Mouse (Mus musculus): ENCODE results near the gene Slc48a1. TPM values are rescaled to one million over a fixed set of nuclear protein-coding genes. Genes with fewer than 3 reads are reported as not detected.

Slc48a1 gene
- polyA plus RNA-seq, 1 experiment from 2014 or later: 42.2 TPM

GRCm38 (mm10) chr15:97744930-97745329, 33.4 kb upstream of the Slc48a1 start:
- no peak overlapping the region for H3K9ac ChIP-seq
- H3K36me3 ChIP-seq: peaks cover 7% of the 10 kb centered on the region; the same call in 1 of the 2 replicates
- 68% methylated on average over 10 of the region's 10 CpGs for WGBS
- no peak overlapping the region for H3K27ac ChIP-seq
- H3K4me1 ChIP-seq: peaks cover 5% of the 10 kb centered on the region
- no peaks in the 10 kb centered on the region for H3K9me3 ChIP-seq
- H3K4me3 ChIP-seq: no peak overlapping the region
- H3K27me3 ChIP-seq: no peaks in the 10 kb centered on the region
- no peak overlapping the region for H3K4me2 ChIP-seq
- peak; percentile 25; the same call in 1 of the 2 replicates for ATAC-seq (ENCODE audit: borderline replicate concordance, extremely low read depth, low FRiP score, low TSS enrichment)

DNA sequence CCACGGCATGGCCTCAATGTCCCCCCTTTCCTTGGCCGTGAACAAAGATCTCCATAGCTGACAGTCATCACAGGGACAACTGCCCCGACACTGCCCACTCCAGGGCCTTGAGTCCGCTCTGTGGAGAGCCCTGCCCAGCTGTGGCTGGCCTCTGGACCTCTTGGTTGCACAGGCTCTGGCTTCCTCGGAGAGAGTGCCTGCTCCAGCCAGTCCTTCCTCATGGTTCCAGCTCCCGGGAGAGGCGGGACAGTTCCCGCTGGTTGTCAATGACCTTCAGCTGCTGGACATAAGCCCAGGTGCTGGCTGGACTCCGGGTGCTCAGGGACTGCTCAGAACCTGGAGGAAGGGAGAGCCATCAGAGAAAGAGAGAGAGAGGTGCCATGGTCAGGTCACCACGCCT, 33.0 kb upstream of the Slc48a1 start:
- peaks cover 9% of the 10 kb centered on the region for H3K4me1 ChIP-seq
- H3K27ac ChIP-seq: no peak overlapping the region
- no peaks in the 10 kb centered on the region for H3K9me3 ChIP-seq
- WGBS: 47% methylated on average over 10 of the region's 10 CpGs
- peaks cover 7% of the 10 kb centered on the region; the same call in 1 of the 2 replicates for H3K36me3 ChIP-seq
- no peak overlapping the region for H3K9ac ChIP-seq
- no peak overlapping the region for H3K4me3 ChIP-seq
- H3K27me3 ChIP-seq: no peaks in the 10 kb centered on the region
- ATAC-seq (ENCODE audit: borderline replicate concordance, extremely low read depth, low FRiP score, low TSS enrichment): peak; percentile 28; the same call in 1 of the 2 replicates
- no peak overlapping the region for H3K4me2 ChIP-seq

GRCm38 (mm10) chr15:97746278-97746677, 32.0 kb upstream of the Slc48a1 start:
- peaks cover 7% of the 10 kb centered on the region; the same call in 1 of the 2 replicates for H3K36me3 ChIP-seq
- no peak overlapping the region for H3K9ac ChIP-seq
- H3K4me1 ChIP-seq: peaks cover 18% of the 10 kb centered on the region
- no peak overlapping the region for H3K4me3 ChIP-seq
- no peak overlapping the region for H3K27ac ChIP-seq
- 80% methylated on average over 10 of the region's 10 CpGs for WGBS
- H3K9me3 ChIP-seq: no peaks in the 10 kb centered on the region
- no peak overlapping the region for H3K4me2 ChIP-seq
- ATAC-seq (ENCODE audit: borderline replicate concordance, extremely low read depth, low FRiP score, low TSS enrichment): no peak
- H3K27me3 ChIP-seq: no peaks in the 10 kb centered on the region

- Histone ChIP-seq H3K4me3 (no peak overlapping the region), H3K36me3 (peaks cover 7% of the 10 kb centered on the region; the same call in 1 of the 2 replicates), H3K4me1 (peaks cover 20% of the 10 kb centered on the region), H3K27ac (no peak overlapping the region), H3K4me2 (no peak overlapping the region), H3K27me3 (no peaks in the 10 kb centered on the region), H3K9ac (no peak overlapping the region), H3K9me3 (no peaks in the 10 kb centered on the region)
- 84% methylated on average over 24 of the region's 24 CpGs for WGBS
- ATAC-seq (ENCODE audit: borderline replicate concordance, extremely low read depth, low FRiP score, low TSS enrichment): no peak
These were observed 31.6 kb upstream of the Slc48a1 start for GRCm38 (mm10) chr15:97746748-97747147.

DNA sequence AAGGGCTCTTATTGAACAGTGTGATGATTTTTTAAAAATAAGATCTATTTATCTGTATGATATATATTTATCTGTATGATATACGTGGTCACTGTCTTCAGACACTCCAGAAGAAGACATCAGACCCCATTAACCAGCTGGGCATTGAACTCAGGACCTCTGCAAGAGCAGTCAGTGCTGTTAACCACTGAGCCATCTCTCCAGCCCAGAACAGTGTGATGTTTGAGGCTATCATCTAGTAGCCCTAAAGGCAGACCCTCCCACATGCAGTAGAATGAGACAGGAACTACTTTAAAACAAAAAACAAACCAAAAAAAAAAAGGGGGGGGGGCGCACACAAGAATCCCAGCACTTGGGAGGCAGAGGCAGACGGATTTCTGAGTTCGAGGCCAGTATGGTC, 30.8 kb upstream of the Slc48a1 start:
- H3K36me3 ChIP-seq: peaks cover 7% of the 10 kb centered on the region; the same call in 1 of the 2 replicates

GRCm38 (mm10) chr15:97748309-97748708, 30.0 kb upstream of the Slc48a1 start:
- H3K9ac ChIP-seq: no peak overlapping the region
- H3K36me3 ChIP-seq: peaks cover 7% of the 10 kb centered on the region; the same call in 1 of the 2 replicates
- H3K27me3 ChIP-seq: no peaks in the 10 kb centered on the region
- H3K4me1 ChIP-seq: peaks cover 22% of the 10 kb centered on the region
- WGBS: 57% methylated on average over 10 of the region's 10 CpGs
- H3K27ac ChIP-seq: no peak overlapping the region
- no peak for ATAC-seq (ENCODE audit: borderline replicate concordance, extremely low read depth, low FRiP score, low TSS enrichment)
- no peaks in the 10 kb centered on the region for H3K9me3 ChIP-seq
- no peak overlapping the region for H3K4me2 ChIP-seq
- no peak overlapping the region for H3K4me3 ChIP-seq

More for the DNA sequence above, 30.8 kb upstream of the Slc48a1 start:
- Histone ChIP-seq H3K27me3 (no peaks in the 10 kb centered on the region), H3K27ac (no peak overlapping the region), H3K4me1 (peaks cover 22% of the 10 kb centered on the region), H3K4me3 (no peak overlapping the region), H3K4me2 (no peak overlapping the region), H3K9me3 (no peaks in the 10 kb centered on the region), H3K9ac (no peak overlapping the region)
- 80% methylated on average over 4 of the region's 4 CpGs for WGBS
- no peak for ATAC-seq (ENCODE audit: borderline replicate concordance, extremely low read depth, low FRiP score, low TSS enrichment)

GRCm38 (mm10) chr15:97748964-97749363, 29.4 kb upstream of the Slc48a1 start:
- H3K4me2 ChIP-seq: no peak overlapping the region
- no peak for ATAC-seq (ENCODE audit: borderline replicate concordance, extremely low read depth, low FRiP score, low TSS enrichment)
- peaks cover 7% of the 10 kb centered on the region; the same call in 1 of the 2 replicates for H3K36me3 ChIP-seq
- no peaks in the 10 kb centered on the region for H3K9me3 ChIP-seq
- no peak overlapping the region for H3K4me3 ChIP-seq
- no peaks in the 10 kb centered on the region for H3K27me3 ChIP-seq
- H3K27ac ChIP-seq: no peak overlapping the region
- no peak overlapping the region for H3K9ac ChIP-seq
- peaks cover 23% of the 10 kb centered on the region for H3K4me1 ChIP-seq
- 90% methylated on average over 4 of the region's 4 CpGs for WGBS

GRCm38 (mm10) chr15:97749397-97749796, 28.9 kb upstream of the Slc48a1 start:
- Histone ChIP-seq H3K9me3 (no peaks in the 10 kb centered on the region), H3K4me2 (no peak overlapping the region), H3K4me3 (no peak overlapping the region), H3K27ac (no peak overlapping the region), H3K9ac (no peak overlapping the region), H3K27me3 (no peaks in the 10 kb centered on the region), H3K36me3 (peaks cover 7% of the 10 kb centered on the region; the same call in 1 of the 2 replicates), H3K4me1 (peaks cover 27% of the 10 kb centered on the region)
- no peak for ATAC-seq (ENCODE audit: borderline replicate concordance, extremely low read depth, low FRiP score, low TSS enrichment)
- WGBS: 93% methylated on average over 9 of the region's 9 CpGs

DNA sequence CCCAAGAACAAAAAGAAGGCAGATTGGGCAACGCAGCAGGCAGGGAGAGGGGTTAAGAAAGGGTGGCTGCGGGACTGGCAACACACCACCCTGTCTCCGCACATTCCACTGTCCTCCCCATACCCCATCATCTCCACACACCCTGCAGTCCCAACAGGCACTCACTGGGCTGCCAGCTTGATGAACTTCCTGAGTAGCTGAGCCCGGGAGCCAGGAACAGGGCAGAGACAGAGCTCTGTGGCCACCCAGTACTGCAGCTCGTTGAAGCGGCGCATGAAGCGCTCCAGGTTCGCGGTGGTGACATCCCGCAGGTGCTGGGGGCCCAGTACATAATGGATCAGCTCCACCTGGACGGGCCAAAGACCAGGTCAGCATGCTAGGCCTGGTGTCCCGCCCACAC, 28.5 kb upstream of the Slc48a1 start:
- no peak for ATAC-seq (ENCODE audit: borderline replicate concordance, extremely low read depth, low FRiP score, low TSS enrichment)
- 76% methylated on average over 13 of the region's 13 CpGs for WGBS
- Histone ChIP-seq H3K4me2 (0 out of 2 replicates have a peak overlapping the region, but pooled peaks have one; percentile 24), H3K9ac (no peak overlapping the region), H3K27me3 (no peaks in the 10 kb centered on the region), H3K36me3 (peaks cover 7% of the 10 kb centered on the region; the same call in 1 of the 2 replicates), H3K27ac (peak overlapping the region; percentile 63), H3K4me3 (no peak overlapping the region), H3K9me3 (no peaks in the 10 kb centered on the region), H3K4me1 (peaks cover 32% of the 10 kb centered on the region)

DNA sequence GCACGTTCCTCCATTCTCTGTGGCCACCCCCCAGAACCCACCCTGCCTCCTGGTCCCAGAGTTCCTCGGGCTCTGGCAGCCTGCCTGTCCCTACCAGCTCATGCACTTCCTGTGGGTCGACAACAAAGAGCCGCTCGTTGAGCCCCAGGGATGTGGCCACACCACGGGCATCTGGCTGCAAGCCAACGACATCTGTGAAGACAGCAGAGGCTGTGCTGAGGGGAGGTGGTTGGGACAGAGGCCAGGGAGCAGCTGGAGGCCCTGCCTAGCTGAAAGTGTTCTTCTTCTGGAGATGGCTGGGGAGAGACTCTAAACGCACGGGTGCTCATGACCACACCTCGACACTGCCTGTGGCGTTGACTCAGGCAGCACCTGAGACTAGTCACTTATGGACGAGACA, 27.6 kb upstream of the Slc48a1 start:
- Histone ChIP-seq H3K9ac (no peak overlapping the region), H3K27ac (peak overlapping the region; percentile 63), H3K27me3 (no peaks in the 10 kb centered on the region), H3K4me2 (peak overlapping the region; percentile 24), H3K9me3 (no peaks in the 10 kb centered on the region), H3K4me1 (peaks cover 34% of the 10 kb centered on the region), H3K36me3 (peaks cover 4% of the 10 kb centered on the region; the same call in 1 of the 2 replicates), H3K4me3 (no peak overlapping the region)
- peak; percentile 93 for ATAC-seq (ENCODE audit: borderline replicate concordance, extremely low read depth, low FRiP score, low TSS enrichment)
- WGBS: 5% methylated on average over 12 of the region's 12 CpGs

DNA sequence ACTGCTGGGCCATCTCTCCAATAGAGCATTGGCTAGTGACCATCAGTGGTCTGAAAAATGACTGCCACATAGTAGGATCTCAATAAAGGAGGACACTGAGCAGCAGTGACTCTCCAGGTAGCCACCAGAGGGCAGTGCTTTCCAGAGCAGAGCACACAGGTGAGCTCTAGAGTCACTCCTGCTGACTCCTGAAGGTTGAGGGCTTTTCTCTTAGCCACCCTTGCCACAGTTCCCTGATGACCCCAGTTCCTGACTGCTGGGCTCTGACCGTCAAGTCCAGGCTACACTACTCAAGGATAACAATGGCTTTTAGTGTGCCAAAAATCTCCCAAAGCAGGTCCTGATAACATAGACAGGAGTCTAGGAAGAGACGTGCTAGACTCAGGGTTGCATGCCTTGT, 26.6 kb upstream of the Slc48a1 start:
- Histone ChIP-seq H3K9ac (no peak overlapping the region), H3K4me3 (no peak overlapping the region), H3K36me3 (peaks cover 5% of the 10 kb centered on the region; the same call in 1 of the 2 replicates), H3K4me1 (peaks cover 34% of the 10 kb centered on the region), H3K9me3 (no peaks in the 10 kb centered on the region), H3K27me3 (no peaks in the 10 kb centered on the region), H3K27ac (no peak overlapping the region), H3K4me2 (no peak overlapping the region)
- ATAC-seq (ENCODE audit: borderline replicate concordance, extremely low read depth, low FRiP score, low TSS enrichment): no peak
- WGBS: 69% methylated on average over 2 of the region's 2 CpGs

GRCm38 (mm10) chr15:97752491-97752890, 25.8 kb upstream of the Slc48a1 start:
- no peak for ATAC-seq (ENCODE audit: borderline replicate concordance, extremely low read depth, low FRiP score, low TSS enrichment)
- peaks cover 34% of the 10 kb centered on the region for H3K4me1 ChIP-seq
- no peak overlapping the region for H3K4me3 ChIP-seq
- no peak overlapping the region for H3K27ac ChIP-seq
- no peak overlapping the region for H3K4me2 ChIP-seq
- H3K9me3 ChIP-seq: no peaks in the 10 kb centered on the region
- H3K9ac ChIP-seq: no peak overlapping the region
- peaks cover 4% of the 10 kb centered on the region; the same call in 1 of the 2 replicates for H3K36me3 ChIP-seq
- no peaks in the 10 kb centered on the region for H3K27me3 ChIP-seq
- WGBS: 83% methylated on average over 5 of the region's 5 CpGs
